In the genomic region with DNA sequence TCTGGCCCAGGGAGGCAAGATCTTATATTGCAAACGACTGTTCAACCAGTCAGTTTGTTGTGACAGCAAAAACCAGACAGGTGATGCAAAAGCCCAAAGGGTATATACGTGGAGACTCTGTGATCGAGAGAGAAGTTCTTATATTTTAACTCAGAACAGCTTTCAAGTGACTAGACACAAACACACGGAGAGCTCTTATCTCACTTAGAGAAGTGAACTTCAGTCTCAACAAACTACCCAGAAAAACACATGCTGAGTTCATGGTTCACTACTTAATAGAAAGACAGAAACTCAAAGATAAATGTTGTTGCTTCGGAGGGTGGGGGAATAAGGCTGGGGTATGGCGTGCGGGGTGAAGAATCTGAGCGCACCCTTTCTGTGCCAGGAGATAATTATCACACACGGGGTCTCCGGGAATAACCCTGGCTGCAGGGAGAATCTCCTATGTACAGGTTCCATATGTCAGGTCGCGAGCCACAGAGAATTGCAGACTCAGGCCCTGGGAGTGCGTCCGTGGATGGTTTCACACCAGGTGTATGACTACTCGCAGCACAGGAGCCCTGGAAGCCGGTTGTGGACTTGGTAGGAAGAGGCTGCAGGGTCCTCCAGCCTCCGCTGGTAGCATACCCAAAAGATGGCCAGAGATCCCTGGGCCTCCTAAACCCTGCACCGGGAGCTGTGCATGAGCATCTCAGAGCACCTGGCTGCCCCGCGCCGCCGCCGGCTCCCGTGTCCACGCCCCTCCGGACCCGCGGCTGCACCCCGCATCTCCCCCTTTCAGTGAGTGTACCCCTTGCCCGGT, we compare ENCODE assay signal across 8 mouse cellular contexts. TPM values are rescaled to one million over a fixed set of nuclear protein-coding genes. Genes with fewer than 3 reads are reported as not detected.
DNase-seq lines count a peak whose midpoint lies in the region; ATAC-seq and TF ChIP-seq lines count a peak whose summit lies in the region.

No protein-coding gene starts in this region.

- peak; percentile 78 for ATAC-seq in hindbrain, embryonic 13.5 days (ENCODE audit: low FRiP score)
- ATAC-seq in midbrain, embryonic 16.5 days: no peak

- H3K36me3 ChIP-seq in hindbrain, embryonic 13.5 days: peaks cover 22% of the 10 kb centered on the region
- peaks cover 3% of the 10 kb centered on the region; the same call in 1 of the 2 replicates for H3K36me3 ChIP-seq in midbrain, embryonic 16.5 days (ENCODE audit: control insufficient read depth, insufficient read depth, low read length)

- H3K4me1 ChIP-seq in hindbrain, embryonic 13.5 days (replicated peaks): peaks cover 21% of the 10 kb centered on the region
- H3K4me1 ChIP-seq in midbrain, embryonic 16.5 days (ENCODE audit: control insufficient read depth, insufficient read depth, low read length): peaks cover 23% of the 10 kb centered on the region

- no peaks in the 10 kb centered on the region for H3K27me3 ChIP-seq in hindbrain, embryonic 13.5 days
- H3K27me3 ChIP-seq in midbrain, embryonic 16.5 days (ENCODE audit: control insufficient read depth, insufficient read depth, low read depth, low read length): no peaks in the 10 kb centered on the region

- peak overlapping the region; percentile 84 for H3K4me2 ChIP-seq in hindbrain, embryonic 13.5 days
- H3K4me2 ChIP-seq in midbrain, embryonic 16.5 days (ENCODE audit: low read length): peak overlapping the region; percentile 66

- H3K9ac ChIP-seq in hindbrain, embryonic 13.5 days: peak overlapping the region; percentile 90
- peak overlapping the region; percentile 80 for H3K9ac ChIP-seq in midbrain, embryonic 16.5 days (ENCODE audit: low read depth, low read length)

- no peak for DNase-seq in left cerebral cortex, adult 2 months (ENCODE audit: extremely low spot score in 1 of 2, low spot score in 2 of 2)
- DNase-seq in left cerebral cortex, adult 11 months (ENCODE audit: low spot score): no peak
- peak; percentile 36 for DNase-seq in brain, adult 2 months (ENCODE audit: low read depth, low spot score)
- DNase-seq in left cerebral cortex, adult 18-20 months (ENCODE audit: low spot score in 2 of 2): no peak
- DNase-seq in spleen, postnatal 4 days (ENCODE audit: low spot score in 2 of 2): no peak
- no peak for DNase-seq in kidney, adult 9 months

- 6% methylated on average over 30 of the region's 30 CpGs for WGBS in hindbrain, embryonic 13.5 days
- WGBS in midbrain, embryonic 16.5 days: 4% methylated on average over 30 of the region's 30 CpGs

- H3K9me3 ChIP-seq in hindbrain, embryonic 13.5 days: no peaks in the 10 kb centered on the region
- H3K9me3 ChIP-seq in midbrain, embryonic 16.5 days (replicated peaks; ENCODE audit: control insufficient read depth, low read length, poor library complexity, severe bottlenecking): no peaks in the 10 kb centered on the region

- intact Hi-C loops in left cerebral cortex, adult 2 months (cut with DNase I): loop anchor here (1.0 to 10.0 kb wide), 2 partner anchors 135 to 247 kb away; partner anchors contain the start of gene Ccnj

- peak overlapping the region; percentile 56; the same call in 1 of the 2 replicates for H3K27ac ChIP-seq in left cerebral cortex, adult 2 months
- peak overlapping the region; percentile 80 for H3K27ac ChIP-seq in hindbrain, embryonic 13.5 days
- peak overlapping the region; percentile 83 for H3K27ac ChIP-seq in midbrain, embryonic 16.5 days (ENCODE audit: low read length)

- TF ChIP-seq CTCF in left cerebral cortex, adult 2 months (IDR thresholded peaks at IDR 0.05): no peak

- peak overlapping the region; percentile 67 for H3K4me3 ChIP-seq in left cerebral cortex, adult 2 months
- H3K4me3 ChIP-seq in hindbrain, embryonic 13.5 days: peak overlapping the region; percentile 89
- H3K4me3 ChIP-seq in midbrain, embryonic 16.5 days (ENCODE audit: low read depth, low read length): peak overlapping the region; percentile 72

RNA-seq across cellular contexts. Expression of gene Aldh18a1, which starts 0.6 kb away (rescaled TPM):
- 10 to 100 TPM; 22.7 to 25.4 TPM for total RNA-seq in left cerebral cortex, adult 2 months (2021)
- polyA plus RNA-seq in hindbrain, embryonic 13.5 days (2015; fragmentation: Nextera tagmentation; extraction: Ambion mirVana): 62.7 and 63.8 TPM in 2 replicates
- 58.4 and 59.2 TPM in 2 replicates for polyA plus RNA-seq in midbrain, embryonic 16.5 days (2015; fragmentation: Nextera tagmentation; extraction: Ambion mirVana)
- 10 to 100 TPM; 22.5 to 28.9 TPM for total RNA-seq in left cerebral cortex, adult 18-20 months (2021)

RNA-seq across cellular contexts. Expression of gene Tctn3, which starts 24.3 kb away (rescaled TPM):
- total RNA-seq in left cerebral cortex, adult 2 months (2021): 10 to 100 TPM; 20.7 to 22.4 TPM
- polyA plus RNA-seq in hindbrain, embryonic 13.5 days (2015; fragmentation: Nextera tagmentation; extraction: Ambion mirVana): 14.1 and 14.8 TPM in 2 replicates
- 16.8 and 17.7 TPM in 2 replicates for polyA plus RNA-seq in midbrain, embryonic 16.5 days (2015; fragmentation: Nextera tagmentation; extraction: Ambion mirVana)
- total RNA-seq in left cerebral cortex, adult 18-20 months (2021): 10 to 100 TPM; 19.5 to 21.6 TPM

RNA-seq across cellular contexts. Expression of gene Entpd1, which starts 24.5 kb away (rescaled TPM):
- total RNA-seq in left cerebral cortex, adult 2 months (2021): 10 to 100 TPM; 14.1 to 18.4 TPM
- 8.3 and 9.1 TPM in 2 replicates for polyA plus RNA-seq in hindbrain, embryonic 13.5 days (2015; fragmentation: Nextera tagmentation; extraction: Ambion mirVana)
- polyA plus RNA-seq in midbrain, embryonic 16.5 days (2015; fragmentation: Nextera tagmentation; extraction: Ambion mirVana): 8.2 and 8.6 TPM in 2 replicates
- 10 to 100 TPM; 18.2 to 18.9 TPM for total RNA-seq in left cerebral cortex, adult 18-20 months (2021)
